Mouse (Mus musculus) cerebellum, postnatal 4 days (tissue): ENCODE results near the gene Mettl14.
"Not testable (repeated sequence)": the region's sequence is repeated elsewhere in the genome, so short reads cannot be mapped to it uniquely, and the experiment has no call there.

Experiments used
- DNase-seq, 2 experiments: peaks; one replicate each; pipeline ENCODE4 v3.0.0; 2022; ENCODE audit warnings: low spot score in 2 of 2, mixed read lengths in 1 of 2

Gene Mettl14

GRCm38 (mm10) chr3:123366820-123367219, 19.1 kb downstream of the Mettl14 start:
- DNase-seq: not testable (repeated sequence)

- DNase-seq: no peak
Observed at GRCm38 (mm10) chr3:123356377-123356991, 29.4 kb downstream of the Mettl14 start.

- no peak for DNase-seq
Observed at GRCm38 (mm10) chr3:123354388-123354787, 31.5 kb downstream of the Mettl14 start.

- DNase-seq: no peak
Observed at GRCm38 (mm10) chr3:123353661-123354060, 32.2 kb downstream of the Mettl14 start.

- peak in 1 of 2 experiments; percentile 35 for DNase-seq
Observed at GRCm38 (mm10) chr3:123353183-123353582, 32.7 kb downstream of the Mettl14 start.

GRCm38 (mm10) chr3:123351519-123351918, 34.4 kb downstream of the Mettl14 start:
- no peak for DNase-seq

GRCm38 (mm10) chr3:123350602-123351001, 35.3 kb downstream of the Mettl14 start:
- no peak for DNase-seq

GRCm38 (mm10) chr3:123348080-123348802, 37.7 kb downstream of the Mettl14 start:
- DNase-seq: no peak

- no peak for DNase-seq
Observed at GRCm38 (mm10) chr3:123343690-123344089, 42.2 kb downstream of the Mettl14 start.

- no peak for DNase-seq
Observed at GRCm38 (mm10) chr3:123341049-123341448, 44.9 kb downstream of the Mettl14 start.

GRCm38 (mm10) chr3:123338666-123339195, 47.2 kb downstream of the Mettl14 start:
- no peak for DNase-seq

GRCm38 (mm10) chr3:123337853-123338252, 48.1 kb downstream of the Mettl14 start:
- no peak for DNase-seq

GRCm38 (mm10) chr3:123336951-123337350, 49.0 kb downstream of the Mettl14 start:
- DNase-seq: no peak

GRCm38 (mm10) chr3:123336455-123336854, 49.5 kb downstream of the Mettl14 start:
- DNase-seq: no peak

GRCm38 (mm10) chr3:123335480-123335879, 50.4 kb downstream of the Mettl14 start:
- no peak for DNase-seq

GRCm38 (mm10) chr3:123334947-123335346, 51.0 kb downstream of the Mettl14 start:
- DNase-seq: no peak

GRCm38 (mm10) chr3:123333055-123333424, 52.9 kb downstream of the Mettl14 start:
- DNase-seq: no peak

GRCm38 (mm10) chr3:123332330-123333054, 53.4 kb downstream of the Mettl14 start:
- DNase-seq: no peak

- DNase-seq: no peak
Observed at GRCm38 (mm10) chr3:123330221-123330620, 55.7 kb downstream of the Mettl14 start.

- peak in 1 of 2 experiments; percentile 12 for DNase-seq
Observed at GRCm38 (mm10) chr3:123329251-123329650, 56.7 kb downstream of the Mettl14 start.

GRCm38 (mm10) chr3:123324326-123324725, 61.6 kb downstream of the Mettl14 start:
- no peak for DNase-seq

- peak in 1 of 2 experiments; percentile 14 for DNase-seq
Observed at GRCm38 (mm10) chr3:123322147-123322546, 63.8 kb downstream of the Mettl14 start.
